ENCODE assay signal across 28 mouse cellular contexts in genomic region chr16:70019564-70019963, GRCm38 (mm10).
"Had no signal": no experiment of that assay in that cellular context is flagged by ENCODE, and none has a peak within 500 bp of the region (broad histone marks: within the 10 kb centered on the region; RNA-seq: fewer than 3 reads in every experiment).

No protein-coding gene starts in this region.

- H3K9me3 ChIP-seq: heart, embryonic 13.5 days; heart, embryonic 15.5 days; hindbrain, embryonic 10.5 days; hindbrain, embryonic 12.5 days; intestine, embryonic 15.5 days; limb, embryonic 13.5 days; limb, embryonic 15.5 days; liver, embryonic 12.5 days had no signal

- H3K27me3 ChIP-seq: heart, embryonic 13.5 days; heart, embryonic 15.5 days; hindbrain, embryonic 12.5 days; intestine, embryonic 15.5 days; limb, embryonic 13.5 days; limb, embryonic 15.5 days; liver, embryonic 12.5 days had no signal

- H3K9ac ChIP-seq: heart, embryonic 13.5 days; heart, embryonic 15.5 days; hindbrain, embryonic 12.5 days; hindbrain, embryonic 14.5 days; intestine, embryonic 15.5 days; limb, embryonic 13.5 days; limb, embryonic 15.5 days; liver, embryonic 12.5 days; liver, embryonic 14.5 days had no signal

- H3K4me2 ChIP-seq: heart, embryonic 11.5 days; heart, embryonic 13.5 days; heart, embryonic 15.5 days; hindbrain, embryonic 12.5 days; hindbrain, embryonic 14.5 days; intestine, embryonic 15.5 days; limb, embryonic 13.5 days; limb, embryonic 15.5 days; liver, embryonic 12.5 days had no signal

- H3K27ac ChIP-seq: gastrocnemius, adult 2 months; heart, adult 2 months; heart, embryonic 13.5 days; heart, embryonic 15.5 days; hindbrain, embryonic 10.5 days; hindbrain, embryonic 12.5 days; hindbrain, embryonic 14.5 days; intestine, embryonic 15.5 days; layer of hippocampus, adult 2 months; left cerebral cortex, adult 2 months; limb, embryonic 13.5 days; limb, embryonic 15.5 days; liver, embryonic 12.5 days; liver, embryonic 14.5 days had no signal

- DNase-seq: gastrocnemius, adult 2 months; gastrocnemius, postnatal 10 days; gastrocnemius, postnatal 25 days; heart, adult 2 months; heart, postnatal 14 days; heart, postnatal 4 days; kidney, adult 18-20 months; kidney, adult 8-10 months; kidney, postnatal 10 days; kidney, postnatal 25 days; kidney, postnatal 4 days; left cerebral cortex, postnatal 4 days had no signal

- H3K4me1 ChIP-seq: heart, embryonic 13.5 days; heart, embryonic 15.5 days; hindbrain, embryonic 10.5 days; hindbrain, embryonic 12.5 days; intestine, embryonic 15.5 days; limb, embryonic 13.5 days; limb, embryonic 15.5 days; liver, embryonic 12.5 days had no signal

- ATAC-seq: hindbrain, embryonic 16.5 days; inflammation-experienced regulatory T-cells, adult 6 months; intestine, embryonic 15.5 days; intestine, postnatal 0 days; liver, embryonic 12.5 days had no signal

- H3K36me3 ChIP-seq: heart, embryonic 13.5 days; heart, embryonic 15.5 days; hindbrain, embryonic 10.5 days; hindbrain, embryonic 12.5 days; intestine, embryonic 15.5 days; limb, embryonic 13.5 days; limb, embryonic 15.5 days; liver, embryonic 12.5 days had no signal

- H3K4me3 ChIP-seq: gastrocnemius, adult 2 months; heart, adult 2 months; heart, embryonic 13.5 days; heart, embryonic 15.5 days; hindbrain, embryonic 10.5 days; hindbrain, embryonic 12.5 days; intestine, embryonic 15.5 days; layer of hippocampus, adult 2 months; left cerebral cortex, adult 2 months; limb, embryonic 13.5 days; limb, embryonic 15.5 days; liver, embryonic 12.5 days had no signal
